Mouse (Mus musculus) embryonic facial prominence, embryonic 10.5 days (tissue): ENCODE results near the gene Ppp1r14b. TPM values are rescaled to one million over a fixed set of nuclear protein-coding genes. Genes with fewer than 3 reads are reported as not detected.

Experiments
- DNase-seq: peaks from one replicate; pipeline ENCODE4 v3.0.0-alpha.2; 2017; ENCODE audit warnings: low spot score
- H3K27ac ChIP-seq: fragments of 300-500 bp; sonication (generic); replicated peaks from 2 replicates; pipeline ENCODE4 v1.5.1; 2016; ENCODE audit warnings: mild to moderate bottlenecking
- H3K27me3 ChIP-seq: fragments of 300-500 bp; sonication (generic); replicated peaks from 2 replicates; pipeline ENCODE4 v1.6.1; 2016; ENCODE audit warnings: low read depth, mild to moderate bottlenecking; ENCODE audit not compliant: poor library complexity, severe bottlenecking
- H3K36me3 ChIP-seq: fragments of 300-500 bp; sonication (generic); replicated peaks from 2 replicates; pipeline ENCODE4 v1.6.1; 2016; ENCODE audit warnings: mild to moderate bottlenecking, moderate library complexity
- H3K4me1 ChIP-seq: fragments of 300-500 bp; sonication (generic); 2 replicates; pipeline ENCODE4 v1.6.1; 2016
- H3K4me3 ChIP-seq: fragments of 300-500 bp; sonication (generic); 2 replicates; pipeline ENCODE4 v1.5.1; 2016; ENCODE audit warnings: mild to moderate bottlenecking, moderate library complexity
- H3K9me3 ChIP-seq: fragments of 300-500 bp; sonication (generic); 2 replicates; pipeline ENCODE4 v1.6.1; 2016; ENCODE audit warnings: mild to moderate bottlenecking
- WGBS: fragments of 180-500 bp; shearing (Covaris S2); methylation state at CpG from one replicate; pipeline ENCODE4 v1.1.7; 2016; 5-methylcytosine and 5-hydroxymethylcytosine counted together
- polyA plus RNA-seq: library from polyadenylated mRNA; unstranded; fragments of >200 nt; fragmentation: Nextera tagmentation; extraction: Ambion mirVana; gene quantifications from 2 replicates; pipeline ENCODE4 v1.2.1, GENCODE M21; 2016

Ppp1r14b gene
- 217 and 235 TPM in 2 replicates for polyA plus RNA-seq

- Histone ChIP-seq H3K4me1 (peaks cover 79% of the 10 kb centered on the region), H3K27me3 (peaks cover 4% of the 10 kb centered on the region), H3K36me3 (peaks cover 33% of the 10 kb centered on the region), H3K9me3 (no peaks in the 10 kb centered on the region), H3K4me3 (peak within 1 kb of the TSS; percentile 92), H3K27ac (peak within 1 kb of the TSS; percentile 95)
- DNase-seq = peak; percentile 96
- WGBS = under 1% methylated on average over 84 of the region's 84 CpGs
These were observed at the start of gene Ppp1r14b for GRCm38 (mm10) chr19:6974211-6975205. Gene Ppp1r14b (plus strand): TSS chr19:6974968.

DNA sequence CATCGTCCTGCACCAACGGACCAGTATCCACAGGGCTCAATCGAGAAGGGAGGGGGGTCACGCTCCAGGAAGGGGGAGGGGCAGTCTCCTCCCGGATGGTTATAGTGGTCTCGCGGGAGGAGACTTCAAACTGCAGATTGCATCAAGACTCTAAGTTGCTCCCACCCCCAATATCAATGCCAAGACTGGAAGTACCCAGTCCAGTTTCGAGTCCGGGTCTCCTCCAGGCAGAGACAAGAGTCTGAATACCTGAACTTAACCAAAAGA, 49.5 kb upstream of the Ppp1r14b start, which contains the start of gene Catsperz:
TSS of gene Catsperz (minus strand) at position 74 of the 267 bp plus-strand sequence.
- Histone ChIP-seq H3K4me3 (peak within 1 kb of the TSS; percentile 39), H3K9me3 (no peaks in the 10 kb centered on the region), H3K4me1 (peaks cover 53% of the 10 kb centered on the region), H3K27ac (no peak within 1 kb of the TSS), H3K27me3 (peaks cover 81% of the 10 kb centered on the region), H3K36me3 (no peaks in the 10 kb centered on the region)
- peak; percentile 45 for DNase-seq
- WGBS = 2% methylated on average over 9 of the region's 9 CpGs

GRCm38 (mm10) chr19:6925611-6926329, 49.0 kb upstream of the Ppp1r14b start:
- Histone ChIP-seq H3K36me3 (no peaks in the 10 kb centered on the region), H3K27me3 (peaks cover 86% of the 10 kb centered on the region), H3K27ac (no peak overlapping the region), H3K4me3 (peak overlapping the region; percentile 39), H3K9me3 (no peaks in the 10 kb centered on the region), H3K4me1 (peaks cover 48% of the 10 kb centered on the region)
- WGBS = 4% methylated on average over 40 of the region's 40 CpGs
- peak; percentile 42 for DNase-seq

GRCm38 (mm10) chr19:6926559-6927255, 48.1 kb upstream of the Ppp1r14b start:
- 8% methylated on average over 26 of the region's 26 CpGs for WGBS
- Histone ChIP-seq H3K4me3 (peak overlapping the region; percentile 47), H3K4me1 (peaks cover 39% of the 10 kb centered on the region), H3K36me3 (no peaks in the 10 kb centered on the region), H3K9me3 (no peaks in the 10 kb centered on the region), H3K27ac (no peak overlapping the region; the same call in 1 of the 2 replicates), H3K27me3 (peaks cover 96% of the 10 kb centered on the region)
- peak; percentile 65 for DNase-seq

DNA sequence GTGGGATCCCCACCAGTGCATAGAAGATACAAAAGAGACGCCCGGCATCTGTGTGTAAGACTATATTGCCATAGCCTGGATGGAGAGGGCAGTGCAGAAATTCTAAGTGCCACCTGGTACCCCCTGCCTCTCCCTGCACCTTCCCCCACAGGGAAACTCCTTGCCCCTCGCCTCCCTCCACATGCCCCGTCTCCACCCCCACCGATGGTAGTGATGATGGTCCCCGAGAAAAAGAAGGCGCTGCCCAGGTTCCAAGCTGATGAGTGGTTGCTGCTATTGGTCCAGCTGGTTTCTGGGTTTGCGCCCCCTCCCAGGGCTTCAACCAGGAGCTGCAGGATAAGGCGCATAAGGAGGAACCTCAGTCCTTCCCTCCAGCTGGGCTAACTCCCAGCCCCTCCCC, 46.7 kb upstream of the Ppp1r14b start:
- Histone ChIP-seq H3K4me1 (peaks cover 29% of the 10 kb centered on the region), H3K27ac (no peak overlapping the region), H3K4me3 (peak overlapping the region; percentile 21; the same call in 1 of the 2 replicates), H3K27me3 (peaks cover 100% of the 10 kb centered on the region), H3K36me3 (no peaks in the 10 kb centered on the region), H3K9me3 (no peaks in the 10 kb centered on the region)
- no peak for DNase-seq
- WGBS = 12% methylated on average over 9 of the region's 9 CpGs

DNA sequence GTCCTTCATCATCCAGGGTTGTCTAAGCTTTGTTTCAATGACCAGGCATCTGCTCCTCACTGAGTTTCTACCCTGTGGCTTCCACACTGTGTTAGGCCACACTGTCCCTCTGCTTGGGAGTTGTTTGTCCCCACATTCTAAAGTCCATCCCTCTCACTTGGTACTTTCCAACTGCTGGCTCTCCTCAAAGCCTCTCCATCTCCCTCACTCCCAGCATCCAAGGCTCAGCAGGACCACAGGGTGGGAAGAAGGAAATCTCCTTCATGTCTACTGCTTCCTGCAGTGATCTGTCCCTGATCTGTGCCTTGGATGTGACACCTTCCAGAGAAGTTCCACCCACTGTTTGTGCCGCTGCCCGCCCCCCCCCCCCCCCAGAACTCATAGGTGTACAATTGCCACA, 43.8 kb upstream of the Ppp1r14b start:
- WGBS = 0% methylated on average over 2 of the region's 2 CpGs
- no peaks in the 10 kb centered on the region for H3K36me3 ChIP-seq
- H3K27me3 ChIP-seq = peaks cover 100% of the 10 kb centered on the region
- H3K4me3 ChIP-seq = no peak overlapping the region
- DNase-seq = no peak
- H3K9me3 ChIP-seq = no peaks in the 10 kb centered on the region
- H3K27ac ChIP-seq = no peak overlapping the region
- peaks cover 26% of the 10 kb centered on the region for H3K4me1 ChIP-seq

DNA sequence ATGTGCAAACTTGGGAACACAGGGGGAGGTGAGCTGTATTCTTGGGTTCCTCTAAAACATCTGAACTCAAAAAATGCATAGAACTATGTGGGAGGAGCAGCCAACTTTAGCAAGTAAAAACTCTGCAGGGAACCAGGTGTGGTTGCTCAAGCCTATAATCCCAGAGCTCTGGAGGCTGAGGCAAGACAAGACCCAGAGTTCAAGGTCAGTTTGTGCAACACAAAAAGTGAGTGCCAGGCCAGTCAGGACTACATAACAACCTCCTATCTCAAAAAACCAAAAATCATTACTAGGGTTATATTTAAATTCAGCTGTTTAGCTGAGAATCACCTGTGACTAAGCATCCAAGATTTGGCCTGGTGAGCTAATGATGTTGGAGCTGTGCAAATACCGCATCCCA, 42.8 kb upstream of the Ppp1r14b start:
- Histone ChIP-seq H3K27me3 (peaks cover 95% of the 10 kb centered on the region), H3K36me3 (no peaks in the 10 kb centered on the region), H3K9me3 (no peaks in the 10 kb centered on the region), H3K27ac (no peak overlapping the region), H3K4me3 (no peak overlapping the region), H3K4me1 (peaks cover 19% of the 10 kb centered on the region)
- no peak for DNase-seq
- 40% methylated on average over 1 of the region's 1 CpGs for WGBS

GRCm38 (mm10) chr19:6933102-6933435, 41.7 kb upstream of the Ppp1r14b start:
- Histone ChIP-seq H3K36me3 (no peaks in the 10 kb centered on the region), H3K27ac (no peak overlapping the region), H3K4me3 (peak overlapping the region; percentile 49; the same call in 1 of the 2 replicates), H3K27me3 (peaks cover 84% of the 10 kb centered on the region), H3K9me3 (no peaks in the 10 kb centered on the region), H3K4me1 (peaks cover 14% of the 10 kb centered on the region)
- DNase-seq = no peak
- WGBS = 17% methylated on average over 4 of the region's 4 CpGs

DNA sequence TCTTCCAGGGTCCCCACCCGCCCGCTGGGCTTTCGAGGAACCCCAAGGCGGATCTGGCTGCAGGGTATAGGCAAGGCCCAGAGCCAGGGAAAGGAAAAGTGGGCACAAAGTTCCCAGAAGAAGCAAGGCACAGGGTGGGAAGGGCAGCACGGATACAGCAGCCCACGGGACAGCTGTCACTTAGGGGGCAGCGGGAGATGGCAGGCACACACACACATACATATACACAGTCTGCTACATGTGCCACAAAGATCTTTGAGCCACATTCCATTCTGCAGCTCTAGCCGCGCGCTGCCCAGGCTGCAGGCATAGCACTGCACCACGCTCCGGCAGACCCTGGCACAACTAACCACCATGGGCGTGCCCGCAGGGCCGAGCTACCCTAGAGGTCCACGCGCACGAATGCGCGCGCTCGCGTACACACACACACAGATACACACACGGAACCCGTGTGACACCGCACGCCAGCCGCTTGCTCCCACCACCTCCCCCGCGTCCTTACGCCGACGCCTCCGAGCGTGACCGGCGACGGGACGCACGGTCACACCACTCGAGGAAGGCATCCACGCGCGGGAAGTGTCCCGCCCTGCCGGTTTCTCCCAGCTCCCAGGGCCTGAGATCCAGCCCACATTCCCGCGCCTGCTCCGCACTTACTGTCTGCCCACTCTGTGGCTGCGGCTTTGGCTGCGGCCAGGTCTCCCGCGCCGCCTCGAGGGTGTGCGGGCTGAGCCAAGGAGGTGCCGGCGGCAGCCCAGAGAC, 41.2 kb upstream of the Ppp1r14b start:
- H3K27me3 ChIP-seq = peaks cover 83% of the 10 kb centered on the region
- no peaks in the 10 kb centered on the region for H3K9me3 ChIP-seq
- H3K4me3 ChIP-seq = peak overlapping the region; percentile 49
- H3K27ac ChIP-seq = no peak overlapping the region
- peak; percentile 45 for DNase-seq
- 4% methylated on average over 58 of the region's 58 CpGs for WGBS
- no peaks in the 10 kb centered on the region for H3K36me3 ChIP-seq
- H3K4me1 ChIP-seq = peaks cover 12% of the 10 kb centered on the region

- H3K27ac ChIP-seq = no peak within 1 kb of the TSS
- no peak for DNase-seq
These were observed 40.4 kb upstream of the Ppp1r14b start, which contains the start of gene Kcnk4 for GRCm38 (mm10) chr19:6934195-6934977. Gene Kcnk4 (minus strand): TSS chr19:6934515.

DNA sequence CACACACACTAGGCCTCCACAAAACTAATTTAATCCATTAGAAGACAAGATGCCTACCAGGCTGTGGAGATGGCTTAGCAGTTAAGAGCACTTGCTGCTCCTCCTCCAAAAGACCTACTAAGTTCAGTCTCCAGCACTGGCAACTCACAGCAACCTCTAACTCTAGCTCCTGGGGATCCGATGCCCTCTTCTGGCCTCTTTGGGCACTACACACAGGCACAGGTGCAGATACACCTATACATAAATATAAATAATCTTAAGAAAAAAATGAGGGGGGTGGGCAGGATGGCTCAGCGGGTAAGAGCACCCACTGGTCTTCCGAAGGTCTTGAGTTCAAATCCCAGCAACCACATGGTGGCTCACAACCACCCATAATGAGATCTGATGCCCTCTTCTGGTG, 38.5 kb upstream of the Ppp1r14b start:
- Histone ChIP-seq H3K9me3 (no peaks in the 10 kb centered on the region), H3K27ac (no peak overlapping the region), H3K36me3 (no peaks in the 10 kb centered on the region), H3K4me1 (peaks cover 33% of the 10 kb centered on the region), H3K27me3 (peaks cover 69% of the 10 kb centered on the region), H3K4me3 (no peak overlapping the region)
- no peak for DNase-seq
- 21% methylated on average over 3 of the region's 3 CpGs for whole genome bisulfite sequencing

More at GRCm38 (mm10) chr19:6934195-6934977, 40.4 kb upstream of the Ppp1r14b start, which contains the start of gene Kcnk4:
- 10% methylated on average over 23 of the region's 23 CpGs for WGBS
- H3K36me3 ChIP-seq = no peaks in the 10 kb centered on the region
- peak within 1 kb of the TSS; percentile 49 for H3K4me3 ChIP-seq
- H3K27me3 ChIP-seq = peaks cover 81% of the 10 kb centered on the region
- no peaks in the 10 kb centered on the region for H3K9me3 ChIP-seq
- peaks cover 15% of the 10 kb centered on the region for H3K4me1 ChIP-seq
